24 mouse cellular contexts compared by ENCODE assay signal in the genomic region with DNA sequence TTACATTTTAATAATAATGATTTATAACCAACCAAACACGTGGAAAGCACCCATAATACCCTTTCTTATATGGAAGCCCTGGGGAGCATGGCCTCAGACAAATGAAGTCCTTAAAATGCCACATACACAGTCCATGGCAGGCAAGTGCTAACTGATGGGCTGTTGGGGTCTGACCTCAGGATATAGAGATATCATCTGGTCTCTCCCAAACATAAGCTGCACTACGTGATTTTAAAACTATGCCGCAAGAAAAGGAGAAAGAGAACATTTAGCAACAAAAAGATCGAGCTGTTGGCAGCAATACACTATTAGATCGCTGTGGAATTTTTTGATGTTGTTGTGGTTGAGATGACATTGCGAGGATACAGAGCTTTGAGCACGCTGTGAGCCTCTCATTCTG.
"Had no signal": no experiment of that assay in that cellular context is flagged by ENCODE, and none has a peak within 500 bp of the region (broad histone marks: within the 10 kb centered on the region; RNA-seq: fewer than 3 reads in every experiment).

No protein-coding gene starts in this region.

- H3K27ac ChIP-seq: heart, embryonic 10.5 days; hindbrain, embryonic 13.5 days; hindbrain, embryonic 15.5 days; hindbrain, postnatal 0 days; kidney, embryonic 15.5 days; kidney, postnatal 0 days; limb, embryonic 13.5 days; limb, embryonic 15.5 days had no signal

- DNase-seq: forebrain, postnatal 0 days; gastrocnemius, postnatal 14 days; gastrocnemius, postnatal 36 days; heart, adult 18-20 months; heart, postnatal 10 days; heart, postnatal 36 days; kidney, adult 11 months; kidney, adult 2 months; kidney, adult 9 months; kidney, postnatal 14 days; kidney, postnatal 36 days; layer of hippocampus, adult 9-11 months; layer of hippocampus, postnatal 36 days; left cerebral cortex, postnatal 4 days had no signal

- H3K4me3 ChIP-seq: heart, embryonic 10.5 days; heart, embryonic 12.5 days; hindbrain, embryonic 13.5 days; hindbrain, embryonic 15.5 days; kidney, embryonic 15.5 days; limb, embryonic 13.5 days; limb, embryonic 15.5 days had no signal

- H3K4me1 ChIP-seq: heart, embryonic 10.5 days; heart, embryonic 12.5 days; hindbrain, embryonic 13.5 days; hindbrain, embryonic 15.5 days; kidney, embryonic 15.5 days; limb, embryonic 13.5 days; limb, embryonic 15.5 days had no signal

- H3K27me3 ChIP-seq: heart, embryonic 12.5 days; hindbrain, embryonic 13.5 days; hindbrain, embryonic 15.5 days; kidney, embryonic 15.5 days; limb, embryonic 13.5 days; limb, embryonic 15.5 days had no signal

- H3K9ac ChIP-seq: forebrain, postnatal 0 days; heart, embryonic 12.5 days; hindbrain, embryonic 13.5 days; hindbrain, embryonic 15.5 days; kidney, embryonic 15.5 days; limb, embryonic 13.5 days; limb, embryonic 15.5 days had no signal

- H3K9me3 ChIP-seq: heart, embryonic 10.5 days; heart, embryonic 12.5 days; hindbrain, embryonic 13.5 days; hindbrain, embryonic 15.5 days; kidney, embryonic 15.5 days; limb, embryonic 13.5 days; limb, embryonic 15.5 days had no signal

- H3K4me2 ChIP-seq: heart, embryonic 12.5 days; hindbrain, embryonic 13.5 days; hindbrain, embryonic 15.5 days; kidney, embryonic 15.5 days; limb, embryonic 13.5 days; limb, embryonic 15.5 days had no signal

- H3K36me3 ChIP-seq: heart, embryonic 10.5 days; heart, embryonic 12.5 days; hindbrain, embryonic 13.5 days; hindbrain, embryonic 15.5 days; kidney, embryonic 15.5 days; limb, embryonic 13.5 days; limb, embryonic 15.5 days had no signal

- ATAC-seq: forebrain, postnatal 0 days; hindbrain, postnatal 0 days; intestine, embryonic 16.5 days had no signal
